Comparison of ENCODE assay signal across 20 mouse cellular contexts in genomic region chr16:55922079-55922478, GRCm38 (mm10).
"Had no signal": no experiment of that assay in that cellular context is flagged by ENCODE, and none has a peak within 500 bp of the region (broad histone marks: within the 10 kb centered on the region; RNA-seq: fewer than 3 reads in every experiment).

No protein-coding gene starts in this region.

- H3K27ac ChIP-seq: intestine, embryonic 15.5 days; kidney, embryonic 15.5 days; limb, embryonic 10.5 days; limb, embryonic 13.5 days; liver, embryonic 12.5 days; liver, embryonic 15.5 days; stomach, postnatal 0 days had no signal

- H3K36me3 ChIP-seq: liver, embryonic 15.5 days had no signal

- H3K9me3 ChIP-seq: intestine, embryonic 15.5 days; kidney, embryonic 15.5 days; limb, embryonic 10.5 days; limb, embryonic 13.5 days; liver, embryonic 12.5 days; liver, embryonic 15.5 days had no signal

- DNase-seq: kidney, adult 11 months; kidney, adult 8-10 months; kidney, postnatal 10 days; kidney, postnatal 36 days; liver; lung, adult 2 months; lung, postnatal 14 days; lung, postnatal 4 days; midbrain, embryonic 14.5 days; right cerebral cortex, postnatal 14 days; right cerebral cortex, postnatal 4 days; thymus, postnatal 25 days had no signal

- H3K4me2 ChIP-seq: intestine, embryonic 15.5 days; kidney, embryonic 15.5 days; limb, embryonic 13.5 days; liver, embryonic 12.5 days; liver, embryonic 15.5 days; midbrain, embryonic 11.5 days had no signal

- ATAC-seq: intestine, embryonic 15.5 days; liver, embryonic 12.5 days had no signal

- H3K4me1 ChIP-seq: intestine, embryonic 15.5 days; kidney, embryonic 15.5 days; limb, embryonic 10.5 days; limb, embryonic 13.5 days had no signal

- H3K4me3 ChIP-seq: intestine, embryonic 15.5 days; kidney, embryonic 15.5 days; limb, embryonic 10.5 days; limb, embryonic 13.5 days; liver, embryonic 12.5 days; liver, embryonic 15.5 days had no signal

- H3K9ac ChIP-seq: intestine, embryonic 15.5 days; kidney, embryonic 15.5 days; limb, embryonic 13.5 days; liver, embryonic 12.5 days; liver, embryonic 15.5 days had no signal

- H3K27me3 ChIP-seq: intestine, embryonic 15.5 days; kidney, embryonic 15.5 days; limb, embryonic 13.5 days; liver, embryonic 12.5 days; liver, embryonic 15.5 days had no signal
